Mouse (Mus musculus) heart, postnatal 0 days (tissue): ENCODE results near the gene Olfr658. TPM values are rescaled to one million over a fixed set of nuclear protein-coding genes. Genes with fewer than 3 reads are reported as not detected.
A peak's percentile ranks its signal among the peaks of the same experiment; 100 is the strongest.

ENCODE experiments used
- ATAC-seq: fragments of 200-750 bp; cut with Nextera tagmentation; 2 replicates; pipeline ENCODE4 v1.8.0; 2017; ENCODE audit warnings: low read depth, moderate number of reproducible peaks, moderate library complexity; ENCODE audit not compliant: insufficient read depth
- DNase-seq: peaks from one replicate; pipeline ENCODE4 v3.0.0-alpha.2; 2016; ENCODE audit warnings: low spot score
- H3K27ac ChIP-seq: fragments of 300-500 bp; sonication (generic); 2 replicates; pipeline ENCODE4 v1.5.1; 2014; ENCODE audit warnings: low read depth, mild to moderate bottlenecking
- H3K27me3 ChIP-seq: fragments of 300-500 bp; sonication (generic); 2 replicates; pipeline ENCODE4 v1.6.1; 2014; ENCODE audit warnings: low read length, mixed read lengths; ENCODE audit not compliant: control insufficient read depth, insufficient read depth
- H3K36me3 ChIP-seq: fragments of 300-500 bp; sonication (generic); replicated peaks from 2 replicates; pipeline ENCODE4 v1.6.1; 2014; ENCODE audit warnings: low read length, mixed read lengths; ENCODE audit not compliant: control insufficient read depth, insufficient read depth
- H3K4me1 ChIP-seq: fragments of 300-500 bp; sonication (generic); 2 replicates; pipeline ENCODE4 v1.6.1; 2014; ENCODE audit warnings: antibody characterized with exemption; ENCODE audit not compliant: control insufficient read depth, insufficient read depth
- H3K4me2 ChIP-seq: fragments of 300-500 bp; sonication (generic); 2 replicates; pipeline ENCODE4 v1.6.1; 2014; ENCODE audit warnings: low read depth, mild to moderate bottlenecking, low read length, moderate library complexity
- H3K4me3 ChIP-seq: fragments of 300-500 bp; sonication (generic); 2 replicates; pipeline ENCODE4 v1.5.1; 2014; ENCODE audit warnings: low read depth, low read length
- H3K9ac ChIP-seq: fragments of 300-500 bp; sonication (generic); replicated peaks from 2 replicates; pipeline ENCODE4 v1.6.1; 2014; ENCODE audit warnings: low read depth, low read length, mixed read lengths
- H3K9me3 ChIP-seq: fragments of 300-500 bp; sonication (generic); replicated peaks from 2 replicates; pipeline ENCODE4 v1.6.1; 2016; ENCODE audit warnings: low read length; ENCODE audit not compliant: control insufficient read depth
- CTCF ChIP-seq: IDR thresholded peaks from 2 replicates; pipeline ENCODE4 v1.5.1; 2016; ENCODE audit warnings: antibody characterized with exemption, control low read depth, low read depth
- EP300 ChIP-seq: IDR thresholded peaks from 2 replicates; pipeline ENCODE4 v1.6.1; 2016; ENCODE audit warnings: antibody characterized with exemption, low read depth
- WGBS: fragments of 180-500 bp; shearing (Covaris S2); extraction: QIAGEN DNeasy Blood & Tissue Kit; methylation state at CpG from one replicate; pipeline ENCODE4 v1.1.7; 2014; 5-methylcytosine and 5-hydroxymethylcytosine counted together
- polyA plus RNA-seq: library from polyadenylated mRNA; unstranded; fragments of >200 nt; fragmentation: Nextera tagmentation; extraction: Ambion mirVana; gene quantifications from 2 replicates; pipeline ENCODE4 v1.2.1, GENCODE M21; 2015
- total RNA-seq: library from RNA; depleted of rRNA; stranded (reverse); fragments of >200 nt; gene quantifications from 2 replicates; pipeline ENCODE4 v1.2.3, GENCODE M21; 2014; ENCODE audit warnings: low replicate concordance; rRNA removed

The Olfr658 gene
- total and polyA plus RNA-seq, 2 experiments from 2014 or later = not detected

DNA sequence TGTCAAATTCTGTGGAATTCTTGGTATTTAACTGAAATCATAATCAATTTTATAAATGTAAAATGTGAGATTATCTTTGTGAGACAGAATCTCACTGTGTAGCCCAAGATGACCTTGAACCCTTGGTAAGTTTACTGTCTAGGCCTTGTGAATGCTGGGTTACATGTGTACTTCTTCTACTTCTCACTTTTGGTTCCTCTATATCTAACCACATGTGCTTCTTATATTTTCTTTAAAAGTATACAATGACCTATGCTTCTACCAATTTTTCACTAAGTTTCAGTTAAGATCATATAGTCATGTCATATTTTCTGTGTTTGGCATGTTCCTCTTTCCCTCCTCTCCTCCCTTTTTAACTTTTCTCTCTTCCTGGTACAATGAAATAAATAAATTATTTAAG, 42.4 kb downstream of the Olfr658 start:
- no peak for ATAC-seq
- TF ChIP-seq CTCF (no peak), EP300 (no peak)

DNA sequence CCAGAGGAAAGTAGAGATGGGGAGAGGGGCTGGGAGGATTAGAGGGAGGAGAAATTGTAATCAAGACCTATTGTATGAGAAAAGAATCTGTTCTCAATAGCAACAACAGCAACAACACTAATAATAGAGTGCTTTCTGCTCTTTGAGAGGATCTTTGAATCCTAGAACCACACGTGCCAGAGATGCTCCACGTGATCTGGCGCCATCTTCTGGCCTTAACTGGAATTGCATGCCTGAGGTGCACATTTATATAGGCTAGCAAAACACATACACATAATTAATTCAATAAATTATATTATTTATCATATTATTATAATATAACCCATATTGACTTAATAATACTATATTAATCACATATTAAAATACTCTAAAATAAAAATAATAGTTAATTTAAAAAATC, 43.9 kb downstream of the Olfr658 start:
- WGBS = 3% methylated on average over 3 of the region's 3 CpGs
- H3K27ac ChIP-seq = no peak overlapping the region
- ATAC-seq (no peak), DNase-seq (no peak)
- TF ChIP-seq CTCF (peak; percentile 63), EP300 (no peak)
- H3K9ac ChIP-seq = no peak overlapping the region
- H3K9me3 ChIP-seq = no peaks in the 10 kb centered on the region
- no peaks in the 10 kb centered on the region for H3K27me3 ChIP-seq
- H3K36me3 ChIP-seq = no peaks in the 10 kb centered on the region
- H3K4me2 ChIP-seq = no peak overlapping the region
- H3K4me3 ChIP-seq = no peak overlapping the region
- no peaks in the 10 kb centered on the region for H3K4me1 ChIP-seq

More for the DNA sequence above, 42.4 kb downstream of the Olfr658 start:
- H3K4me1 ChIP-seq = no peaks in the 10 kb centered on the region
- H3K27ac ChIP-seq = no peak overlapping the region
- no peak overlapping the region for H3K9ac ChIP-seq
- no peak overlapping the region for H3K4me3 ChIP-seq
- H3K36me3 ChIP-seq = no peaks in the 10 kb centered on the region
- no peak overlapping the region for H3K4me2 ChIP-seq
- no peak for DNase-seq
- no peaks in the 10 kb centered on the region for H3K27me3 ChIP-seq
- no peaks in the 10 kb centered on the region for H3K9me3 ChIP-seq

DNA sequence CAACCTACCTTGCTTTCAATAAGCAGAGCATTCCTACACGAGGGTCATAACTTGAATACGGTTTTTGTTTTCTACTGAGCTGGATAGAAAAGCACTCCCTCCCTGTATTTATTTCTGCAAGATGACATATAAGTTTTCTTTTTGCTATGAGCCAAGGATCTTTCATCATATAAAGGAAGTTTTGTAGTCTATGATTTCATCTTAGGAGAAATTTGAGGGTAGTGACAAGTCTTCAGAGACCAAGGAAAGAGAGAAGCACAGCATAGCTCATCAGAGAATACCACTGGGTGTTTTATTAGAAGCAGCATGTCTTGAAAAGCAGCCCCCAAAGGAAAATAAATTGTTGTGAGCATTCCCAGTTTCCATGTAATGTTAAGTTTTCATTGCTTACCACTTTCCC, 45.4 kb downstream of the Olfr658 start, which contains the start of gene Olfr655:
Gene Olfr655 (minus strand): TSS at position 101 of the 400 bp plus-strand sequence.
- WGBS = 65% methylated on average over 2 of the region's 2 CpGs
- no peaks in the 10 kb centered on the region for H3K27me3 ChIP-seq
- DNase-seq = no peak
- no peak within 1 kb of the TSS for H3K27ac ChIP-seq
- no peak for TF ChIP-seq CTCF
- no peak for TF ChIP-seq EP300
- no peak within 1 kb of the TSS for H3K9ac ChIP-seq
- no peak for ATAC-seq
- no peaks in the 10 kb centered on the region for H3K9me3 ChIP-seq
- no peaks in the 10 kb centered on the region for H3K36me3 ChIP-seq
- H3K4me3 ChIP-seq = no peak within 1 kb of the TSS
- H3K4me1 ChIP-seq = no peaks in the 10 kb centered on the region
- no peak within 1 kb of the TSS for H3K4me2 ChIP-seq

Other genes with a start within 250 kb of the Olfr658 start
- not detected in 2 replicates for gene Trim30c, start 246.5 kb downstream of the Olfr658 start, total RNA-seq
- 0.18 TPM in 1 of 2 replicates, not detected in the other for gene Trim30c, start 246.5 kb downstream of the Olfr658 start, polyA plus RNA-seq
- gene Trim30a, start 182.1 kb downstream of the Olfr658 start, total RNA-seq = 8.0 and 8.9 TPM in 2 replicates
- gene Trim30a, start 182.1 kb downstream of the Olfr658 start, polyA plus RNA-seq = 1.5 and 1.7 TPM in 2 replicates
- 0.46 and 1.5 TPM in 2 replicates for gene Trim30d, start 139.5 kb downstream of the Olfr658 start, total RNA-seq
- 0.46 and 0.48 TPM in 2 replicates for gene Trim30d, start 139.5 kb downstream of the Olfr658 start, polyA plus RNA-seq
- gene Olfr651, start 97.2 kb downstream of the Olfr658 start, total RNA-seq = not detected in 2 replicates
- not detected in 2 replicates for gene Olfr651, start 97.2 kb downstream of the Olfr658 start, polyA plus RNA-seq
- gene Olfr652, start 86.4 kb downstream of the Olfr658 start, total RNA-seq = not detected in 2 replicates
- gene Olfr652, start 86.4 kb downstream of the Olfr658 start, polyA plus RNA-seq = not detected in 2 replicates
- gene Olfr653, start 70.0 kb downstream of the Olfr658 start, total RNA-seq = not detected in 2 replicates
- gene Olfr653, start 70.0 kb downstream of the Olfr658 start, polyA plus RNA-seq = not detected in 2 replicates
- not detected in 2 replicates for gene Olfr654, start 60.3 kb downstream of the Olfr658 start, total RNA-seq
- not detected in 2 replicates for gene Olfr654, start 60.3 kb downstream of the Olfr658 start, polyA plus RNA-seq
- gene Olfr655, start 45.5 kb downstream of the Olfr658 start, total RNA-seq = not detected in 2 replicates
- not detected in 2 replicates for gene Olfr655, start 45.5 kb downstream of the Olfr658 start, polyA plus RNA-seq
- gene Olfr656, start 33.4 kb downstream of the Olfr658 start, total RNA-seq = not detected in 2 replicates
- not detected in 2 replicates for gene Olfr656, start 33.4 kb downstream of the Olfr658 start, polyA plus RNA-seq
- gene Olfr657, start 22.5 kb downstream of the Olfr658 start, total RNA-seq = not detected in 2 replicates
- not detected in 2 replicates for gene Olfr657, start 22.5 kb downstream of the Olfr658 start, polyA plus RNA-seq
- gene Olfr659, start 19.4 kb upstream of the Olfr658 start, total RNA-seq = not detected in 2 replicates
- gene Olfr659, start 19.4 kb upstream of the Olfr658 start, polyA plus RNA-seq = not detected in 2 replicates
- gene Olfr661, start 39.2 kb upstream of the Olfr658 start, total RNA-seq = not detected in 2 replicates
- not detected in 2 replicates for gene Olfr661, start 39.2 kb upstream of the Olfr658 start, polyA plus RNA-seq
- gene Usp17le, start 130.2 kb upstream of the Olfr658 start, total RNA-seq = not detected in 2 replicates
- not detected in 2 replicates for gene Usp17le, start 130.2 kb upstream of the Olfr658 start, polyA plus RNA-seq
- not detected in 2 replicates for gene Usp17lb, start 195.3 kb upstream of the Olfr658 start, total RNA-seq
- not detected in 2 replicates for gene Usp17lb, start 195.3 kb upstream of the Olfr658 start, polyA plus RNA-seq
- gene Usp17la, start 209.7 kb upstream of the Olfr658 start, total RNA-seq = not detected in 2 replicates
- gene Usp17la, start 209.7 kb upstream of the Olfr658 start, polyA plus RNA-seq = not detected in 2 replicates
- gene Olfr665, start 230.7 kb upstream of the Olfr658 start, total RNA-seq = not detected in 2 replicates
- not detected in 2 replicates for gene Olfr665, start 230.7 kb upstream of the Olfr658 start, polyA plus RNA-seq
- gene Olfr666, start 248.6 kb upstream of the Olfr658 start, total RNA-seq = not detected in 2 replicates
- gene Olfr666, start 248.6 kb upstream of the Olfr658 start, polyA plus RNA-seq = not detected in 2 replicates